Mouse (Mus musculus) cortical plate, adult 2 months (tissue): ENCODE measurements around the gene Foxi3.

ENCODE experiments used
- CTCF ChIP-seq: fragments of 200-500 bp; IDR thresholded peaks from 2 replicates; pipeline ENCODE4 v1.5.1; 2011; ENCODE audit warnings: mild to moderate bottlenecking, control low read depth, low read length; ENCODE audit not compliant: insufficient read depth; ENCODE audit errors: extremely low read depth
- POLR2A ChIP-seq: fragments of 200-500 bp; IDR thresholded peaks from 2 replicates; pipeline ENCODE4 v1.6.1; 2011; ENCODE audit warnings: mild to moderate bottlenecking, low read length, control low read depth; ENCODE audit not compliant: insufficient read depth; ENCODE audit errors: extremely low read depth

GRCm38 (mm10) chr6:70931801-70932200 is 24.5 kb upstream of the Foxi3 start:
- TF ChIP-seq POLR2A (no peak), CTCF (no peak)
